Mouse (Mus musculus) C3H10T1/2 (cell line): ENCODE data around the gene Klhl18. TPM values are rescaled to one million over a fixed set of nuclear protein-coding genes. Genes with fewer than 3 reads are reported as not detected.

Experiments used
- polyA plus RNA-seq, 2 experiments: library from polyadenylated mRNA; unstranded; fragments of >200 nt; fragmentation: generic; extraction: Trizol; gene quantifications; one replicate each; pipeline ENCODE4 v1.2.1; 2012; ENCODE audit warnings: missing spikeins in 2 of 2

The Klhl18 gene
- polyA plus RNA-seq, result 1 to 10 TPM; 2.3 to 8.2 TPM

DNA sequence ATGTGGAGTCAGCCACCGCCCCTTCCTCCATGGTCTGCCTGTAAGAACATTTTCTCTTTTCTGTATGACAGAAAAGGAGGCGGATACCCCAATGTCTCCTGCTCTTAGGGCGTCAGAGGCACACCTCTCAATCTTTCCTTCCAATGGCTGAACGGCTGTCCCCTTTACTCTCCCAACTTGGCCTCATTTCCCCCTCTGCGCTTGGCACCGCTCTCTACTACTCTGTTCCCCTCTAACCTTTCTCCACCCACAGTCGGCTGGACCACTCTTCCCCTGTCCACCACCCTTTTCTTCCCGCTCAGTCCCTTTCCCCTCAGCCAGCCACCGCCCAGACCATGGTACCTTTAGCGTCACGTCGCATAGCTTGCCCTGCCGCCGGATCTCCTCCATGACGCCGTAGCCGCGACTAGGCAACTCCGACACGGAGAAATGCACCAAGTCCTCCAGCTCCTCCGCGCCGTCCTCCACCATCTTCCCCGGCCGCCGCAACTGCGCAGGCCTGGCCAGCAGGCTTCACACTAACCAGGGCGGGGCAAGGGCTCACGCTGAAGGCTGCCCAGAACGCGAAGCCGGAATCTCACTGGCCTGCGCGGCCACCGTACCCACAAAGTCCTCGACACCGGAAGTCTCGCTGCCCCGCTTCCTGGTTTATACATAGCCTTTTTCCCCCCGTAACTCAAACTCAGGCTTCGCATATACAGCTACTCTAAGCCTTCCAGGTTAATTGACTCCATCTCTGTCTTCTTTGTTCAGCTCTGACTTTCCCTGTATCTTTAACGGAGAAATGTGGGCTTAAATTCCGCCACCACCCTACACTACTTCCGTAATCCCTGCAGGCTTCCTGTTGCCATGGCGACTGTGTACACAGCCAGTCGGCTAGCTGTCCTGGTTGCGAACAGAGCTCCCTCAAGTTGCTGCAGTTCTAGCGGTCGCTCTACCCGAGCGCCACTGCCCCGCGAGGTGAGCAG, at the start of gene Klhl18, which contains the start of gene Kif9:
Gene Klhl18, minus strand, starts transcription at position 571 of the 968 bp plus-strand sequence.
Gene Kif9, plus strand, starts transcription at position 835 of the 968 bp plus-strand sequence.

DNA sequence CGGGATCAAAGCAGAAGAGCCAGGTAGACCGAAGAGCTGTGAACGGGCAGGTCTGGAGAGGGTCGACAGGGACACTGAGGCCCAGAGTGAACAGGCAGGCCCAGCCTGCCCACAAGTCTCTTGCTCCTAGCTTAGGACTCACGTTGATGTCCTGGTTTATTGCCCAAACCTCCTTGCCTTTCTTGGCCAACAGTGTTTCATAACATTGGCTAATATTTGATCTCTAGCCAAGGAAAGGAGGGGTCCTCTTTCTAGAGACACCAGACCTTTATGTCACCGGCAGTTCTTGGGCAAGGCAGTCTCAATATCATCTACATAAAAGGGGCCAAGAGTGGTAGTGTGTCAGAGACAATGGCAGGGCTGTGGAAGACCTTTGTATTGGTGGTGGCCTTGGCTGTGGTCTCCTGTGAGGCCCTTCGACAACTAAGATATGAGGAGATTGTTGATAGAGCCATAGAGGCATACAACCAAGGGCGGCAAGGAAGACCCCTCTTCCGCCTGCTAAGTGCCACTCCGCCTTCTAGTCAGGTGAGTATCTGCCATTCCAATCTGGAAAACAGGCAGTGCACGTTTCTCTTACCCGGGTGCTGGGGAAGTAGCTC, 56.9 kb downstream of the Klhl18 start, which contains the start of gene Ngp:
Gene Ngp, plus strand, starts transcription at position 237 of the 602 bp plus-strand sequence.

DNA sequence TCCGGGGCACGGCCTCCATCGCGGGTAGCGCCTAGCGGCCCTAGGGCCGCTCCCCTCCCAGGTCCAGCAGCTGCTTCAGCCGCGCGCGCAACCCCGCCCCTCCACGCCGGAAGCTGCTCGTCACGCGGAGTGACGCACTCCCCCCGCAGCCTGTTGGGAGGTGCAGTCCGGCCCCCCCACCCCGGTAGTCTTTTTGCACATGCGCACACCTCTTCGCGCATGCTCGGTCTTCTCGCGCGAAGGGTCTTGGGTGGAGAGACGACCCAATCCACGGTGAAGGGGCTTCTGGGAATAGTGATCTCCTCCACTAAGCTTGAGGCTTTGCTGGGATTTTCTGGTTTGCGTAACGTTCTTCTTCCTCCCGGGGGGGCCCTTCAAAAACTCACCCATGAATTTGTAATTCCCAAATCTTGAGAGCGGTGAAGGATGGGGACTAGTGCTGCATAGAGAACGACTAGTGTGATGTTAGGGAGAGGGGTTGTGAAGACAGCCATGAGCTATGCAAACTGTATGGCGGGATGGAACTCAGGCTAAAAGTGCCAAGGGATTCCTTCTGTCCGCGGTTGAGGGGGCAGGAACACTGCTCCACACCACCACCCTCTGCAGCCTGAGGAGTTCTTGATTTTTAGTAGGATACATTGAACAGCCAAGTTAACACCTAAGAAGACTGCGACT, 68.3 kb downstream of the Klhl18 start, which contains the start of gene Ptpn23:
Gene Ptpn23, minus strand, starts transcription at position 115 of the 675 bp plus-strand sequence.

Other genes with a start within 250 kb of the Klhl18 start
- gene Cspg5, start 232.9 kb downstream of the Klhl18 start, polyA plus RNA-seq, result under 1 TPM; 0.09 to 0.52 TPM
- gene Elp6, start 171.5 kb downstream of the Klhl18 start, polyA plus RNA-seq, result 10 to 100 TPM; 20.5 to 27.4 TPM
- gene Scap, start 143.4 kb downstream of the Klhl18 start, polyA plus RNA-seq, result 10 to 100 TPM; 43.6 to 53.4 TPM
- gene Ptpn23, start 68.5 kb downstream of the Klhl18 start, polyA plus RNA-seq, result 10 to 100 TPM; 42.8 to 46.8 TPM
- gene Ngp, start 56.9 kb downstream of the Klhl18 start, polyA plus RNA-seq, result not detected
- 1 to 10 TPM in 1 of 2 experiments, under 1 TPM in 1; 0.04 to 1.1 TPM for gene Kif9, start 264 bp upstream of the Klhl18 start, polyA plus RNA-seq
- 10 to 100 TPM in 1 of 2 experiments, 1 to 10 TPM in 1; 1.1 to 17.1 TPM for gene Setd2, start 55.9 kb upstream of the Klhl18 start, polyA plus RNA-seq
- gene Nradd, start 147.8 kb upstream of the Klhl18 start, polyA plus RNA-seq, result 10 to 100 TPM; 47.3 to 86.6 TPM
- gene Nbeal2, start 177.5 kb upstream of the Klhl18 start, polyA plus RNA-seq, result 1 to 10 TPM; 1.2 to 2.2 TPM
- gene Ccdc12, start 179.8 kb upstream of the Klhl18 start, polyA plus RNA-seq, result 10 to 100 TPM; 79.2 to 87.1 TPM